8 mouse cellular contexts compared by ENCODE assay signal in the genomic region with DNA sequence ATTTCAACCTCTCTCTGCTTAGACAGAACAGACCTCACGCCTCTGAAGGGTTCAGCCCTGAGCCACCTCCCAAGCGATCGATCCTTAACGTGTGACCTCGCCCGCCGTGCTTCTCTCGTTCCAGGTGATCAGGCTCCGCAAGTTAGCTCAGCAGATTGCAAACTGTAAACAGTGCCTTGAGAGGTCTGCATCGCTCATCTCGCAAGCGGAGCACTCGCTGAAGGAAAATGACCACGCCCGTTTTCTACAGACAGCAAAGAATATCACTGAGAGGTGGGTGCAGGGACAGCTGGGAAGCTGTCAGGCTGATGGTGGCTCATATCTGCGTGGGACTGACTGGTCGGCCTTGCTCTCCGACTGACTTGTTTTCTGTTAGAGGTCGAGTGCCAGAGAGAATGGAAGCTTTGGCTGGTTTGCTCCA. TPM values are rescaled to one million over a fixed set of nuclear protein-coding genes. Genes with fewer than 3 reads are reported as not detected.
DNase-seq lines count a peak whose midpoint lies in the region; ATAC-seq and TF ChIP-seq lines count a peak whose summit lies in the region.
"Not testable (repeated sequence)": the region's sequence is repeated elsewhere in the genome, so short reads cannot be mapped to it uniquely, and the experiment has no call there.

No protein-coding gene starts in this region.

- TF ChIP-seq EP300 in liver, postnatal 0 days (IDR thresholded peaks at IDR 0.05; ENCODE audit: low read depth), result not testable (repeated sequence)

- peak; percentile 29; the same call in 1 of the 2 replicates for ATAC-seq in liver, postnatal 0 days

- not testable (repeated sequence) for H3K9ac ChIP-seq in ES-E14 (ENCODE audit: insufficient read depth, low read depth, low read length, poor library complexity, severe bottlenecking); liver, postnatal 0 days (replicated peaks)

- intact Hi-C loops in heart, postnatal 25 days (cut with DNase I), result loop anchor here (5.0 kb wide), 1 partner anchor 99 kb away; no protein-coding TSS in a partner anchor

- H3K36me3 ChIP-seq in ES-E14 (ENCODE audit: control insufficient read depth, insufficient read depth, low read length, poor library complexity, severe bottlenecking), result peaks cover 80% of the 10 kb centered on the region
- not testable (repeated sequence) for H3K36me3 ChIP-seq in liver, postnatal 0 days (replicated peaks; ENCODE audit: insufficient read depth, low read length)

- peak; percentile 77 for DNase-seq in ES-E14 (ENCODE audit: low read depth, low spot score)
- peak; percentile 31 for DNase-seq in c-Kit-positive CD71-negative TER-119-negative erythroid progenitor cells, embryonic 14.5 days (ENCODE audit: low read depth)
- DNase-seq in frontal cortex, postnatal 10 days (ENCODE audit: low spot score in 2 of 2), result peak; percentile 52 to 60
- peak; percentile 46 for DNase-seq in heart, postnatal 25 days (ENCODE audit: low spot score)
- peak; percentile 64 for DNase-seq in layer of hippocampus, adult 9-11 months
- peak; percentile 56 for DNase-seq in liver, postnatal 0 days
- DNase-seq in retina, embryonic 14.5 days (ENCODE audit: low spot score), result peak; percentile 46
- DNase-seq in thymus, postnatal 14 days, result peak; percentile 25

- H3K9me3 ChIP-seq in ES-E14 (ENCODE audit: control insufficient read depth, insufficient read depth, low read depth, low read length), result peaks cover 74% of the 10 kb centered on the region
- not testable (repeated sequence) for H3K9me3 ChIP-seq in liver, postnatal 0 days (ENCODE audit: low read length)

- H3K4me3 ChIP-seq in ES-E14 (ENCODE audit: insufficient read depth in 1 of 2, low read depth in 1 of 2, low read length in 2 of 2, poor library complexity in 1 of 2, severe bottlenecking in 1 of 2), result not testable (repeated sequence)
- 0 out of 2 replicates have a peak overlapping the region, but pooled peaks have one; percentile 2 for H3K4me3 ChIP-seq in liver, postnatal 0 days (ENCODE audit: low read depth, low read length)

- TF ChIP-seq CTCF in liver, postnatal 0 days (IDR thresholded peaks at IDR 0.05; ENCODE audit: low read depth), result not testable (repeated sequence)

- in situ Hi-C loops in ES-E14 (cut with MboI; ENCODE audit: low sequenced_read_pairs in 2 of 2, unreplicated experiment in 2 of 2), result not testable (repeated sequence)

- H3K27me3 ChIP-seq in liver, postnatal 0 days (ENCODE audit: insufficient read depth, low read length), result peaks cover 48% of the 10 kb centered on the region

- peak overlapping the region; percentile 10; the same call in 1 of the 2 replicates for H3K27ac ChIP-seq in ES-E14 (ENCODE audit: insufficient read depth, low read depth, low read length, poor library complexity, severe bottlenecking)
- H3K27ac ChIP-seq in liver, postnatal 0 days (ENCODE audit: low read depth), result not testable (repeated sequence)

- H3K4me1 ChIP-seq in ES-E14 (ENCODE audit: control insufficient read depth in 2 of 2, insufficient read depth in 2 of 2, low read length in 2 of 2, poor library complexity in 1 of 2), result not testable (repeated sequence)
- H3K4me1 ChIP-seq in liver, postnatal 0 days (ENCODE audit: insufficient read depth), result peaks cover 14% of the 10 kb centered on the region; the same call in 1 of the 2 replicates

- 47% methylated on average over 19 of the region's 19 CpGs for WGBS in liver, postnatal 0 days (ENCODE audit: insufficient replicate concordance)

- H3K4me2 ChIP-seq in liver, postnatal 0 days (ENCODE audit: low read depth, low read length), result peak overlapping the region; percentile 2; the same call in 1 of the 2 replicates

RNA-seq across cellular contexts. Expression of gene Gm21887, which starts 27.7 kb away (rescaled TPM):
- 165 and 322 TPM in 2 replicates for total RNA-seq in ES-E14 (2012; rRNA removed)
- total RNA-seq in heart, postnatal 25 days (2021), result 10 to 100 TPM; 31.7 to 43.0 TPM
- 64.4 and 87.0 TPM in 2 replicates for polyA plus RNA-seq in liver, postnatal 0 days (2015; fragmentation: Nextera tagmentation; extraction: Ambion mirVana)

Comparison
In these comparisons a context has a peak if more than half of its experiments do, and no peak if none do; other contexts are left out.
1. DNase-seq: peak in every context shown above with its lines; median percentile 77 in ES-E14; 64 in layer of hippocampus, adult 9-11 months; 56 in frontal cortex, postnatal 10 days; 56 in liver, postnatal 0 days; 46 in heart, postnatal 25 days; 46 in retina, embryonic 14.5 days; 31 in c-Kit-positive CD71-negative TER-119-negative erythroid progenitor cells, embryonic 14.5 days; 25 in thymus, postnatal 14 days.